Mouse (Mus musculus) heart, embryonic 13.5 days (tissue): ENCODE measurements around the gene Dcaf5. TPM values are rescaled to one million over a fixed set of nuclear protein-coding genes. Genes with fewer than 3 reads are reported as not detected.

Experiments
- ATAC-seq: fragments of 200-750 bp; cut with Nextera tagmentation; 2 replicates; pipeline ENCODE4 v1.8.0; 2017; ENCODE audit warnings: moderate TSS enrichment; ENCODE audit not compliant: insufficient number of reproducible peaks, low FRiP score, low TSS enrichment; ENCODE audit errors: extremely low read depth
- H3K27ac ChIP-seq: fragments of 300-500 bp; sonication (generic); replicated peaks from 2 replicates; pipeline ENCODE4 v1.5.1; 2015; ENCODE audit warnings: moderate library complexity, mild to moderate bottlenecking, inconsistent platforms
- H3K27me3 ChIP-seq: fragments of 300-500 bp; sonication (generic); replicated peaks from 2 replicates; pipeline ENCODE4 v1.6.1; 2015; ENCODE audit warnings: mild to moderate bottlenecking, inconsistent platforms
- H3K36me3 ChIP-seq: fragments of 300-500 bp; sonication (generic); 2 replicates; pipeline ENCODE4 v1.6.1; 2015; ENCODE audit warnings: mild to moderate bottlenecking, inconsistent platforms
- H3K4me1 ChIP-seq: fragments of 300-500 bp; sonication (generic); 2 replicates; pipeline ENCODE4 v1.6.1; 2015; ENCODE audit warnings: inconsistent platforms
- H3K4me2 ChIP-seq: fragments of 300-500 bp; sonication (generic); 2 replicates; pipeline ENCODE4 v1.6.1; 2015; ENCODE audit warnings: inconsistent platforms, mild to moderate bottlenecking, moderate library complexity
- H3K4me3 ChIP-seq: fragments of 300-500 bp; sonication (generic); 2 replicates; pipeline ENCODE4 v1.5.1; 2015; ENCODE audit warnings: moderate library complexity, mild to moderate bottlenecking, inconsistent platforms
- H3K9ac ChIP-seq: fragments of 300-500 bp; sonication (generic); 2 replicates; pipeline ENCODE4 v1.6.1; 2015; ENCODE audit warnings: inconsistent platforms, mild to moderate bottlenecking, moderate library complexity
- H3K9me3 ChIP-seq: fragments of 300-500 bp; sonication (generic); 2 replicates; pipeline ENCODE4 v1.6.1; 2016; ENCODE audit warnings: inconsistent platforms
- WGBS: fragments of 180-500 bp; shearing (Covaris S2); methylation state at CpG from one replicate; pipeline ENCODE4 v1.1.7; 2015; ENCODE audit warnings: mixed read lengths; 5-methylcytosine and 5-hydroxymethylcytosine counted together
- polyA plus RNA-seq: library from polyadenylated mRNA; unstranded; fragments of >200 nt; fragmentation: Nextera tagmentation; extraction: Ambion mirVana; gene quantifications from 2 replicates; pipeline ENCODE4 v1.2.1, GENCODE M21; 2015

Dcaf5 gene
- polyA plus RNA-seq, 1 experiment from 2014 or later: 9.2 TPM

DNA sequence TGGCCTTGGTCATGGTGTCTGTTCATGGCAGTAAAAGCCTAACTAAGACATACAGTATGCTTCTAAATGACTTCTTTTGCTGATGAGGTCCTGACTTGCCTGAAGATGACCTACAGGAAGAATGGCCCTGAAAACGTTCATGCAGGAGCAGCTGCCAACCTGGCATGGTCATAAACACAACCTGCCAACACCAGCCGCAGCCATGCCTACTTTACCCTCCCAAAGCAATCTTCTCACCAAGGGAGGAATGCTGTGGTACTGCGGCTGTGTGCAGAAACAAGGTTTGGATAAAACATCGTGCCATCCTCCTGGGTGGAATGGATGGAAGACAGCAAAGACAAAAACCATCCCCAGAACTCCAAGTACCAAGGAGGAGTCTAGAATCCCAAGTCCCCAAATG, 57.0 kb downstream of the Dcaf5 start:
- H3K9me3 ChIP-seq: no peaks in the 10 kb centered on the region
- H3K27ac ChIP-seq: peak overlapping the region; percentile 75
- H3K4me3 ChIP-seq: no peak overlapping the region
- WGBS: 80% methylated on average over 4 of the region's 4 CpGs
- peak overlapping the region; percentile 3; the same call in 1 of the 2 replicates for H3K9ac ChIP-seq
- no peak for ATAC-seq
- H3K4me2 ChIP-seq: no peak overlapping the region
- peaks cover 48% of the 10 kb centered on the region for H3K36me3 ChIP-seq
- H3K4me1 ChIP-seq: peaks cover 34% of the 10 kb centered on the region
- no peaks in the 10 kb centered on the region for H3K27me3 ChIP-seq

- no peaks in the 10 kb centered on the region for H3K27me3 ChIP-seq
- no peak overlapping the region for H3K9ac ChIP-seq
- peaks cover 21% of the 10 kb centered on the region for H3K4me1 ChIP-seq
- 42% methylated on average over 1 of the region's 1 CpGs for WGBS
- H3K9me3 ChIP-seq: no peaks in the 10 kb centered on the region
- H3K4me2 ChIP-seq: no peak overlapping the region
- no peak for ATAC-seq
- no peak overlapping the region for H3K27ac ChIP-seq
- H3K4me3 ChIP-seq: no peak overlapping the region
- H3K36me3 ChIP-seq: peaks cover 58% of the 10 kb centered on the region
Observed at GRCm38 (mm10) chr12:80377604-80378003, 58.8 kb downstream of the Dcaf5 start.

- Histone ChIP-seq H3K9me3 (no peaks in the 10 kb centered on the region), H3K9ac (no peak overlapping the region), H3K4me2 (no peak overlapping the region), H3K27ac (no peak overlapping the region), H3K4me1 (peaks cover 15% of the 10 kb centered on the region), H3K4me3 (no peak overlapping the region), H3K27me3 (no peaks in the 10 kb centered on the region), H3K36me3 (peaks cover 66% of the 10 kb centered on the region)
- 90% methylated on average over 4 of the region's 4 CpGs for WGBS
- no peak for ATAC-seq
Observed at GRCm38 (mm10) chr12:80375721-80376120, 60.7 kb downstream of the Dcaf5 start.

DNA sequence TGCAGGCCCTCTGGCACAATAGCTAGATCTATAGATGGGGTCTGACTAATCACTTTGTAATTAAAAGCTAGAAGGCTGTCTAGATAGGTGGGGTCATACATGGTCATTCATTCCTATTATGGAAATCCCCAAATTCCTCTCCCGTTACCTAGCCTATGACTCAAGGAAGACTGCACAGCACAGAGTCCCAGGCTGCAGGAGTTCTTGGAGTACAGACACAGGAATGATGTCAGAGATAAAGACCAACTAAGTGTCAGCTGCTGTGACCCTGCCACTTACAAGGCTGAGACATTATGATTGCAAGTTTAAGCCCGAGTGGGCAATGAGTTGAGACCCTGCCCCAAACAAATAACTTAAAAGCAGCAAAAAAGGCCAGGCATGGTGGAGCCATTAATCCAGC, 61.7 kb downstream of the Dcaf5 start:
- Histone ChIP-seq H3K4me3 (no peak overlapping the region), H3K27ac (no peak overlapping the region), H3K27me3 (no peaks in the 10 kb centered on the region), H3K4me2 (no peak overlapping the region), H3K9me3 (no peaks in the 10 kb centered on the region), H3K4me1 (peaks cover 5% of the 10 kb centered on the region), H3K36me3 (peaks cover 64% of the 10 kb centered on the region), H3K9ac (no peak overlapping the region)
- WGBS: 68% methylated on average over 2 of the region's 2 CpGs
- no peak for ATAC-seq

GRCm38 (mm10) chr12:80372946-80373345, 63.5 kb downstream of the Dcaf5 start:
- no peaks in the 10 kb centered on the region for H3K27me3 ChIP-seq
- H3K9ac ChIP-seq: no peak overlapping the region
- no peak overlapping the region for H3K4me2 ChIP-seq
- H3K9me3 ChIP-seq: no peaks in the 10 kb centered on the region
- H3K27ac ChIP-seq: no peak overlapping the region
- 86% methylated on average over 8 of the region's 8 CpGs for WGBS
- no peak overlapping the region for H3K4me3 ChIP-seq
- no peak for ATAC-seq
- peaks cover 11% of the 10 kb centered on the region for H3K4me1 ChIP-seq
- H3K36me3 ChIP-seq: peaks cover 51% of the 10 kb centered on the region

- no peak for ATAC-seq
- H3K4me1 ChIP-seq: peaks cover 42% of the 10 kb centered on the region
- 59% methylated on average over 4 of the region's 4 CpGs for WGBS
- peak overlapping the region; percentile 84 for H3K27ac ChIP-seq
- H3K4me2 ChIP-seq: no peak overlapping the region
- H3K9ac ChIP-seq: no peak overlapping the region
- H3K36me3 ChIP-seq: peaks cover 25% of the 10 kb centered on the region
- H3K9me3 ChIP-seq: no peaks in the 10 kb centered on the region
- H3K4me3 ChIP-seq: no peak overlapping the region
- H3K27me3 ChIP-seq: no peaks in the 10 kb centered on the region
Observed at GRCm38 (mm10) chr12:80367227-80367626, 69.2 kb downstream of the Dcaf5 start.

- Histone ChIP-seq H3K36me3 (peaks cover 24% of the 10 kb centered on the region), H3K9me3 (no peaks in the 10 kb centered on the region), H3K9ac (no peak overlapping the region), H3K27ac (peak overlapping the region; percentile 84), H3K4me2 (peak overlapping the region; percentile 45), H3K27me3 (no peaks in the 10 kb centered on the region), H3K4me3 (no peak overlapping the region), H3K4me1 (peaks cover 44% of the 10 kb centered on the region)
- ATAC-seq: 0 out of 2 replicates have a peak, but pooled peaks have one; percentile 41
- 3% methylated on average over 3 of the region's 3 CpGs for WGBS
Observed at GRCm38 (mm10) chr12:80366004-80366480, 70.4 kb downstream of the Dcaf5 start.

DNA sequence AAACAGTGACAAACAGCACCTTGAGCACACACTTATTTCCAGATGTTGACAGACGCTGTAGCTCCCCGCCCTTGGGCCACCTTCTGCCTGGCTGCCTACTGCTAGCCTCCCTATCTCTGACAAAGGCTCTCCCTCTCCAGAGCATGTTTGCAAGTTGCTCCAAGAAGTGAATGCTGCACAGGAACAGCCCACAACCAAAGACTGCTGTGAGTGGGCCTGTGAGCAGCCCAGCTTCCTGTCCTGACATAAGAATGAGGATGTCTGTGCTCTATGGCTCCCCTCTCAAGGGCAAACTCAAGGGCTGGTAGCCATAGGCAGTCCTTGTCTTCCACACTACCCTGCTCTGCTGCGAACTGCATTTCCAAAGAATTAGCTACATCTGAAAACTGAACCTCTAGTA, 71.1 kb downstream of the Dcaf5 start:
- Histone ChIP-seq H3K9me3 (no peaks in the 10 kb centered on the region), H3K9ac (peak overlapping the region; percentile 54), H3K36me3 (peaks cover 24% of the 10 kb centered on the region), H3K27ac (peak overlapping the region; percentile 84), H3K27me3 (no peaks in the 10 kb centered on the region), H3K4me2 (peak overlapping the region; percentile 45), H3K4me1 (peaks cover 51% of the 10 kb centered on the region), H3K4me3 (no peak overlapping the region)
- WGBS: 70% methylated on average over 3 of the region's 3 CpGs
- no peak for ATAC-seq

- H3K27me3 ChIP-seq: no peaks in the 10 kb centered on the region
- no peaks in the 10 kb centered on the region for H3K9me3 ChIP-seq
- H3K27ac ChIP-seq: no peak overlapping the region
- WGBS: 85% methylated on average over 1 of the region's 1 CpGs
- H3K4me3 ChIP-seq: no peak overlapping the region
- no peak overlapping the region for H3K9ac ChIP-seq
- peaks cover 28% of the 10 kb centered on the region for H3K36me3 ChIP-seq
- H3K4me1 ChIP-seq: peaks cover 40% of the 10 kb centered on the region
- no peak overlapping the region for H3K4me2 ChIP-seq
- no peak for ATAC-seq
Observed at GRCm38 (mm10) chr12:80361655-80362054, 74.7 kb downstream of the Dcaf5 start.

- 0 out of 2 replicates have a peak overlapping the region, but pooled peaks have one; percentile 2 for H3K4me2 ChIP-seq
- no peak overlapping the region for H3K9ac ChIP-seq
- H3K27ac ChIP-seq: peak overlapping the region; percentile 70
- WGBS: 28% methylated on average over 5 of the region's 5 CpGs
- H3K9me3 ChIP-seq: no peaks in the 10 kb centered on the region
- H3K36me3 ChIP-seq: peaks cover 30% of the 10 kb centered on the region
- ATAC-seq: no peak
- no peak overlapping the region for H3K4me3 ChIP-seq
- H3K4me1 ChIP-seq: peaks cover 27% of the 10 kb centered on the region
- no peaks in the 10 kb centered on the region for H3K27me3 ChIP-seq
Observed at GRCm38 (mm10) chr12:80360321-80360720, 76.1 kb downstream of the Dcaf5 start.

DNA sequence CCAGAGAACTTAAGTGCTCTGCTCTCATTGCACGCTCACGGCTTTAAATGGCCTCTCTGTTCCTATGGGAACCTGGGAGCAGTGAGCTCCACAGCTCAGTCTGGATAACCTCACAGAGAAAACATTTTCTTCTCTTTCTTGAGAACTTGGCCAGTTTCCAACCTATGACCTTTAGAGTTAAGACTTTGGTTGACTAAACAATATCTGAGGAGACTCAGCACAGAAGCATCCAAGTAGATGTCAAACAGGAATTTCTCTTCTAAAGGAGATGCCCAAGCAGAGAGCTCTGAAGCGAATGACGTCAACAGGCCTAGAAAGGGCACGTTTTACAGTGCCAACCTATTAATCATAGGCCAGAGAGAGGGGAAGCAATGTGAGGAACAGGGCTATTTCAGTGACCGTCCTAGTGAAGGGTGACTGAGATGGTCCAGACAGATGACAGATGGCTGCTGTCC, 91.6 kb downstream of the Dcaf5 start:
- WGBS: 30% methylated on average over 6 of the region's 6 CpGs
- Histone ChIP-seq H3K4me1 (peaks cover 43% of the 10 kb centered on the region), H3K27me3 (no peaks in the 10 kb centered on the region), H3K36me3 (peaks cover 41% of the 10 kb centered on the region), H3K4me3 (no peak overlapping the region), H3K4me2 (no peak overlapping the region), H3K9ac (0 out of 2 replicates have a peak overlapping the region, but pooled peaks have one; percentile 33), H3K9me3 (no peaks in the 10 kb centered on the region), H3K27ac (peak overlapping the region; percentile 81)
- no peak; the same call in 1 of the 2 replicates for ATAC-seq

DNA sequence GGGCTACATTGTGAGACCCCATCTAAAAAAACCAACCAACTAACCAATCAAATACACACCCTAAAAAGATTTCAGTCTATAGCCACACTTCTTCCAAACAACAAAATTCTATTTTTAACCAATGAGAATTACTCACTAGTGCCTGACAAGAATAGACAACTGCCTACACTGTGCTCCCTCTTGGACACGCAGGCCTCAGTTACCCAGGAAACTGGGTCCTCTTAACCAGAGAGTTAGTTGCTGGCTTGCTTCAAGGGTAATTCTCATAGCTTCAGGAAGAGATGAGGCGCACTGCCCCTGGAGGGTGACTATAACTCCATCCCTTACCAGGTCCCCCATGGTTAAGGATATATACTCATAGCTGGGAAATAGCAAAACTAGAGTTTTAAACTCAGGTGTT, 95.5 kb downstream of the Dcaf5 start:
- H3K27ac ChIP-seq: no peak overlapping the region

More for the DNA sequence above, 95.5 kb downstream of the Dcaf5 start:
- 75% methylated on average over 2 of the region's 2 CpGs for WGBS
- Histone ChIP-seq H3K27me3 (no peaks in the 10 kb centered on the region), H3K36me3 (peaks cover 50% of the 10 kb centered on the region), H3K9ac (no peak overlapping the region), H3K4me2 (no peak overlapping the region), H3K9me3 (no peaks in the 10 kb centered on the region), H3K4me3 (no peak overlapping the region), H3K4me1 (peaks cover 54% of the 10 kb centered on the region)
- ATAC-seq: no peak
